8 mouse cellular contexts compared by ENCODE assay signal in genomic region chr17:80921286-80922134, GRCm38 (mm10). TPM values are rescaled to one million over a fixed set of nuclear protein-coding genes. Genes with fewer than 3 reads are reported as not detected.
A peak's percentile ranks its signal among the peaks of the same experiment; 100 is the strongest.
DNase-seq lines count a peak whose midpoint lies in the region; ATAC-seq and TF ChIP-seq lines count a peak whose summit lies in the region.

No protein-coding gene starts in this region.

- H3K4me2 ChIP-seq in stomach, postnatal 0 days (replicated peaks; ENCODE audit: low read depth), result no peak overlapping the region

- H3K9ac ChIP-seq in stomach, postnatal 0 days (ENCODE audit: low read length), result no peak overlapping the region

- peak; percentile 34; the same call in 1 of the 2 replicates for TF ChIP-seq CTCF in stomach, postnatal 0 days (IDR thresholded peaks at IDR 0.05; ENCODE audit: low read depth)

- no peak for TF ChIP-seq EP300 in stomach, postnatal 0 days (optimal IDR thresholded peaks at IDR 0.05)

- 59% methylated on average over 10 of the region's 10 CpGs for WGBS in stomach, postnatal 0 days
- WGBS in embryonic facial prominence, embryonic 10.5 days, result 76% methylated on average over 10 of the region's 10 CpGs

- H3K27ac ChIP-seq in stomach, postnatal 0 days (replicated peaks), result peak overlapping the region; percentile 24; the same call in 1 of the 2 replicates
- no peak overlapping the region for H3K27ac ChIP-seq in embryonic facial prominence, embryonic 10.5 days (replicated peaks)

- ATAC-seq in stomach, postnatal 0 days (ENCODE audit: low FRiP score, low TSS enrichment), result no peak

- no peaks in the 10 kb centered on the region for H3K27me3 ChIP-seq in stomach, postnatal 0 days (ENCODE audit: control insufficient read depth, insufficient read depth, low read length)
- H3K27me3 ChIP-seq in embryonic facial prominence, embryonic 10.5 days (replicated peaks; ENCODE audit: low read depth, poor library complexity, severe bottlenecking), result no peaks in the 10 kb centered on the region

- peak; percentile 40 to 70 for DNase-seq in heart, adult 18-20 months
- no peak for DNase-seq in heart, postnatal 4 days
- DNase-seq in right cerebral cortex, adult 18-20 months, result peak; percentile 33
- no peak for DNase-seq in right cerebral cortex, postnatal 25 days
- DNase-seq in layer of hippocampus, adult 9-11 months, result peak; percentile 55
- peak; percentile 15 for DNase-seq in stomach, postnatal 0 days (ENCODE audit: low spot score)
- no peak for DNase-seq in embryonic facial prominence, embryonic 10.5 days (ENCODE audit: low spot score)
- DNase-seq in spleen, postnatal 14 days (ENCODE audit: low spot score in 2 of 2), result no peak

- H3K9me3 ChIP-seq in stomach, postnatal 0 days (ENCODE audit: control insufficient read depth, low read length), result no peaks in the 10 kb centered on the region
- H3K9me3 ChIP-seq in embryonic facial prominence, embryonic 10.5 days, result no peaks in the 10 kb centered on the region

- no peaks in the 10 kb centered on the region for H3K36me3 ChIP-seq in stomach, postnatal 0 days (ENCODE audit: control insufficient read depth, insufficient read depth, low read length)
- no peaks in the 10 kb centered on the region for H3K36me3 ChIP-seq in embryonic facial prominence, embryonic 10.5 days (replicated peaks)

- no peak overlapping the region for H3K4me3 ChIP-seq in stomach, postnatal 0 days (ENCODE audit: low read depth, low read length)
- H3K4me3 ChIP-seq in embryonic facial prominence, embryonic 10.5 days, result no peak overlapping the region

- no peaks in the 10 kb centered on the region for H3K4me1 ChIP-seq in stomach, postnatal 0 days (replicated peaks; ENCODE audit: control insufficient read depth, insufficient read depth)
- H3K4me1 ChIP-seq in embryonic facial prominence, embryonic 10.5 days, result no peaks in the 10 kb centered on the region

RNA-seq across cellular contexts. Expression of gene Tmem178, which starts 22.9 kb away (rescaled TPM):
- under 1 TPM; 0.28 to 0.50 TPM for total RNA-seq in heart, adult 18-20 months (2021)
- total RNA-seq in heart, postnatal 4 days (2021), result 1 to 10 TPM; 3.2 TPM
- 1.8 and 2.0 TPM in 2 replicates for polyA plus RNA-seq in stomach, postnatal 0 days (2015; fragmentation: Nextera tagmentation; extraction: Ambion mirVana)
- 2.4 and 3.9 TPM in 2 replicates for polyA plus RNA-seq in embryonic facial prominence, embryonic 10.5 days (2016; fragmentation: Nextera tagmentation; extraction: Ambion mirVana)

Comparison
In these comparisons a context has a peak if more than half of its experiments do, and no peak if none do; other contexts are left out.
1. DNase-seq: peak in heart, adult 18-20 months (2 of 2), right cerebral cortex, adult 18-20 months (single experiment), layer of hippocampus, adult 9-11 months (single experiment) and stomach, postnatal 0 days (single experiment); none in heart, postnatal 4 days (single experiment), right cerebral cortex, postnatal 25 days (single experiment), embryonic facial prominence, embryonic 10.5 days (single experiment) and spleen, postnatal 14 days (0 of 2).